Mouse (Mus musculus) frontal cortex, postnatal 14 days (tissue): Measurements from ENCODE around the gene Vmn1r218.
"Not testable (repeated sequence)": the region's sequence is repeated elsewhere in the genome, so short reads cannot be mapped to it uniquely, and the experiment has no call there.

Experiments used
- DNase-seq, 2 experiments: peaks; one replicate each; pipeline ENCODE4 v3.0.0; 2022; ENCODE audit warnings: low spot score in 2 of 2

Gene Vmn1r218

GRCm38 (mm10) chr13:23133099-23133498 is at the start of gene Vmn1r218:
Gene Vmn1r218 (plus strand): TSS chr13:23133155.
- no peak for DNase-seq

GRCm38 (mm10) chr13:23094386-23094785 is 38.6 kb upstream of the Vmn1r218 start:
- DNase-seq, result no peak

GRCm38 (mm10) chr13:23118126-23118525 is 14.8 kb upstream of the Vmn1r218 start, which contains the start of gene Vmn1r217:
Gene Vmn1r217 (minus strand): TSS chr13:23118226.
- DNase-seq, result not testable (repeated sequence)

- no peak for DNase-seq
Observed at GRCm38 (mm10) chr13:23120611-23121010, 12.3 kb upstream of the Vmn1r218 start.

GRCm38 (mm10) chr13:23133501-23133900 is 546 bp downstream of the Vmn1r218 start:
- no peak for DNase-seq

GRCm38 (mm10) chr13:23138880-23139279 is 5.9 kb downstream of the Vmn1r218 start:
- DNase-seq, result no peak

- DNase-seq, result no peak
Observed at GRCm38 (mm10) chr13:23157848-23158247, 24.9 kb downstream of the Vmn1r218 start.

- no peak for DNase-seq
Observed at GRCm38 (mm10) chr13:23159012-23159411, 26.1 kb downstream of the Vmn1r218 start, which contains the start of gene Vmn1r219. Gene Vmn1r219 (plus strand): TSS chr13:23159312.

- DNase-seq, result not testable (repeated sequence)
Observed at GRCm38 (mm10) chr13:23166471-23166870, 33.5 kb downstream of the Vmn1r218 start.

- DNase-seq, result no peak
Observed at GRCm38 (mm10) chr13:23187875-23188274, 54.9 kb downstream of the Vmn1r218 start, which contains the start of gene Vmn1r220. Gene Vmn1r220 (minus strand): TSS chr13:23187975.
